Mouse (Mus musculus) heart, embryonic 16.5 days (tissue): ENCODE results near the gene Asb2. TPM values are rescaled to one million over a fixed set of nuclear protein-coding genes. Genes with fewer than 3 reads are reported as not detected.
A peak's percentile ranks its signal among the peaks of the same experiment; 100 is the strongest.

Experiments
- ATAC-seq: fragments of 200-750 bp; cut with Nextera tagmentation; replicated peaks from 2 replicates; pipeline ENCODE4 v1.8.0; 2017; ENCODE audit warnings: moderate number of reproducible peaks; ENCODE audit not compliant: insufficient read depth, low FRiP score; ENCODE audit errors: extremely low read depth
- H3K27ac ChIP-seq: fragments of 300-500 bp; sonication (generic); 2 replicates; pipeline ENCODE4 v1.5.1; 2014; ENCODE audit warnings: mild to moderate bottlenecking, low read length, control low read depth, moderate library complexity
- H3K27me3 ChIP-seq: fragments of 300-500 bp; sonication (generic); 2 replicates; pipeline ENCODE4 v1.6.1; 2014; ENCODE audit warnings: low read length, mixed read lengths; ENCODE audit not compliant: control insufficient read depth, insufficient read depth
- H3K36me3 ChIP-seq: fragments of 300-500 bp; sonication (generic); 2 replicates; pipeline ENCODE4 v1.6.1; 2014; ENCODE audit not compliant: control insufficient read depth, insufficient read depth
- H3K4me1 ChIP-seq: fragments of 300-500 bp; sonication (generic); 2 replicates; pipeline ENCODE4 v1.6.1; 2014; ENCODE audit warnings: low read length, mixed read lengths; ENCODE audit not compliant: control insufficient read depth, insufficient read depth
- H3K4me2 ChIP-seq: fragments of 300-500 bp; sonication (generic); 2 replicates; pipeline ENCODE4 v1.6.1; 2014; ENCODE audit warnings: low read depth, mild to moderate bottlenecking, control low read depth, low read length
- H3K4me3 ChIP-seq: fragments of 300-500 bp; sonication (generic); 2 replicates; pipeline ENCODE4 v1.5.1; 2014; ENCODE audit warnings: mild to moderate bottlenecking, control low read depth, low read length
- H3K9ac ChIP-seq: fragments of 300-500 bp; sonication (generic); 2 replicates; pipeline ENCODE4 v1.6.1; 2014; ENCODE audit warnings: low read length, control low read depth
- H3K9me3 ChIP-seq: fragments of 300-500 bp; sonication (generic); replicated peaks from 2 replicates; pipeline ENCODE4 v1.6.1; 2016; ENCODE audit warnings: low read length; ENCODE audit not compliant: control insufficient read depth
- WGBS: fragments of 180-500 bp; shearing (Covaris S2); extraction: QIAGEN DNeasy Blood & Tissue Kit; methylation state at CpG from one replicate; pipeline ENCODE4 v1.1.7; 2014; 5-methylcytosine and 5-hydroxymethylcytosine counted together
- polyA plus RNA-seq: library from polyadenylated mRNA; unstranded; fragments of >200 nt; fragmentation: Nextera tagmentation; extraction: Ambion mirVana; gene quantifications from 2 replicates; pipeline ENCODE4 v1.2.1, GENCODE M21; 2015

Gene Asb2
- polyA plus RNA-seq, 1 experiment from 2014 or later: 264 TPM

- peak; percentile 50 for ATAC-seq
- WGBS: 27% methylated on average over 3 of the region's 3 CpGs
- Histone ChIP-seq H3K4me2 (peak overlapping the region; percentile 69), H3K4me3 (peak overlapping the region; percentile 66), H3K27ac (peak overlapping the region; percentile 97), H3K9ac (peak overlapping the region; percentile 88), H3K27me3 (no peaks in the 10 kb centered on the region), H3K36me3 (peaks cover 28% of the 10 kb centered on the region), H3K4me1 (peaks cover 33% of the 10 kb centered on the region), H3K9me3 (no peaks in the 10 kb centered on the region)
Measured at GRCm38 (mm10) chr12:103336766-103337165, 19.0 kb downstream of the Asb2 start.

GRCm38 (mm10) chr12:103333426-103333825, 22.4 kb downstream of the Asb2 start:
- Histone ChIP-seq H3K36me3 (peaks cover 30% of the 10 kb centered on the region), H3K27me3 (no peaks in the 10 kb centered on the region), H3K4me3 (no peak overlapping the region), H3K9ac (no peak overlapping the region), H3K27ac (no peak overlapping the region), H3K9me3 (no peaks in the 10 kb centered on the region), H3K4me2 (no peak overlapping the region), H3K4me1 (peaks cover 47% of the 10 kb centered on the region)
- no peak for ATAC-seq
- whole genome bisulfite sequencing: 90% methylated on average over 15 of the region's 15 CpGs

GRCm38 (mm10) chr12:103332879-103333278, 22.9 kb downstream of the Asb2 start:
- WGBS: 54% methylated on average over 2 of the region's 2 CpGs
- no peak overlapping the region for H3K4me2 ChIP-seq
- no peaks in the 10 kb centered on the region for H3K9me3 ChIP-seq
- H3K4me3 ChIP-seq: no peak overlapping the region
- peaks cover 30% of the 10 kb centered on the region for H3K36me3 ChIP-seq
- no peak overlapping the region for H3K9ac ChIP-seq
- peaks cover 51% of the 10 kb centered on the region for H3K4me1 ChIP-seq
- no peaks in the 10 kb centered on the region for H3K27me3 ChIP-seq
- no peak overlapping the region for H3K27ac ChIP-seq
- ATAC-seq: no peak

GRCm38 (mm10) chr12:103331491-103331890, 24.3 kb downstream of the Asb2 start:
- H3K4me2 ChIP-seq: no peak overlapping the region
- no peak overlapping the region for H3K4me3 ChIP-seq
- H3K27ac ChIP-seq: peak overlapping the region; percentile 70
- H3K9me3 ChIP-seq: no peaks in the 10 kb centered on the region
- ATAC-seq: peak; percentile 34; the same call in 1 of the 2 replicates
- H3K9ac ChIP-seq: no peak overlapping the region; the same call in 1 of the 2 replicates
- WGBS: 40% methylated on average over 4 of the region's 4 CpGs
- peaks cover 61% of the 10 kb centered on the region for H3K4me1 ChIP-seq
- H3K27me3 ChIP-seq: no peaks in the 10 kb centered on the region
- peaks cover 30% of the 10 kb centered on the region for H3K36me3 ChIP-seq

- Histone ChIP-seq H3K4me3 (no peak overlapping the region), H3K36me3 (peaks cover 27% of the 10 kb centered on the region), H3K4me1 (peaks cover 55% of the 10 kb centered on the region), H3K27me3 (no peaks in the 10 kb centered on the region), H3K4me2 (no peak overlapping the region), H3K27ac (peak overlapping the region; percentile 32), H3K9me3 (no peaks in the 10 kb centered on the region), H3K9ac (peak overlapping the region; percentile 18; the same call in 1 of the 2 replicates)
- 37% methylated on average over 7 of the region's 7 CpGs for WGBS
- no peak; the same call in 1 of the 2 replicates for ATAC-seq
Measured at GRCm38 (mm10) chr12:103328448-103329191, 27.2 kb downstream of the Asb2 start.

GRCm38 (mm10) chr12:103327107-103327506, 28.7 kb downstream of the Asb2 start:
- Histone ChIP-seq H3K27ac (0 out of 2 replicates have a peak overlapping the region, but pooled peaks have one; percentile 11), H3K9me3 (no peaks in the 10 kb centered on the region), H3K4me1 (peaks cover 57% of the 10 kb centered on the region), H3K27me3 (no peaks in the 10 kb centered on the region), H3K9ac (0 out of 2 replicates have a peak overlapping the region, but pooled peaks have one; percentile 14), H3K36me3 (peaks cover 17% of the 10 kb centered on the region), H3K4me3 (no peak overlapping the region), H3K4me2 (no peak overlapping the region)
- WGBS: 33% methylated on average over 7 of the region's 7 CpGs
- no peak for ATAC-seq

GRCm38 (mm10) chr12:103326569-103326968, 29.2 kb downstream of the Asb2 start:
- 87% methylated on average over 4 of the region's 4 CpGs for WGBS
- peaks cover 16% of the 10 kb centered on the region for H3K36me3 ChIP-seq
- no peak for ATAC-seq

GRCm38 (mm10) chr12:103325156-103325857, 30.5 kb downstream of the Asb2 start:
- Histone ChIP-seq H3K4me1 (peaks cover 46% of the 10 kb centered on the region), H3K27me3 (no peaks in the 10 kb centered on the region), H3K9me3 (no peaks in the 10 kb centered on the region), H3K36me3 (peaks cover 21% of the 10 kb centered on the region), H3K4me2 (peak overlapping the region; percentile 53), H3K9ac (no peak overlapping the region), H3K27ac (no peak overlapping the region), H3K4me3 (peak overlapping the region; percentile 25)
- ATAC-seq: peak; percentile 66
- 13% methylated on average over 60 of the region's 60 CpGs for WGBS

More at GRCm38 (mm10) chr12:103326569-103326968, 29.2 kb downstream of the Asb2 start:
- no peak overlapping the region for H3K4me2 ChIP-seq
- H3K4me1 ChIP-seq: peaks cover 52% of the 10 kb centered on the region
- no peaks in the 10 kb centered on the region for H3K27me3 ChIP-seq
- H3K9me3 ChIP-seq: no peaks in the 10 kb centered on the region
- H3K9ac ChIP-seq: no peak overlapping the region
- no peak overlapping the region for H3K4me3 ChIP-seq
- H3K27ac ChIP-seq: no peak overlapping the region

GRCm38 (mm10) chr12:103322801-103323200, 33.0 kb downstream of the Asb2 start:
- no peaks in the 10 kb centered on the region for H3K27me3 ChIP-seq
- H3K4me2 ChIP-seq: no peak overlapping the region
- peaks cover 21% of the 10 kb centered on the region for H3K36me3 ChIP-seq
- H3K4me3 ChIP-seq: no peak overlapping the region
- ATAC-seq: peak; percentile 47
- no peak overlapping the region for H3K9ac ChIP-seq
- no peak overlapping the region for H3K27ac ChIP-seq
- no peaks in the 10 kb centered on the region for H3K9me3 ChIP-seq
- H3K4me1 ChIP-seq: peaks cover 23% of the 10 kb centered on the region
- WGBS: 34% methylated on average over 3 of the region's 3 CpGs
